Comparison of ENCODE assay signal across 10 mouse cellular contexts in genomic region chr14:14704651-14705050, GRCm38 (mm10). TPM values are rescaled to one million over a fixed set of nuclear protein-coding genes. Genes with fewer than 3 reads are reported as not detected.
DNase-seq lines count a peak whose midpoint lies in the region; ATAC-seq and TF ChIP-seq lines count a peak whose summit lies in the region.
"Had no signal": no experiment of that assay in that cellular context is flagged by ENCODE, and none has a peak within 500 bp of the region (broad histone marks: within the 10 kb centered on the region; RNA-seq: fewer than 3 reads in every experiment).

No protein-coding gene starts in this region.

- peaks cover 13% of the 10 kb centered on the region for H3K79me2 ChIP-seq in MEL (ENCODE audit: control insufficient read depth, insufficient read depth, low read length, poor library complexity)

- peak overlapping the region; percentile 95; the same call in 1 of the 2 replicates for H3K9ac ChIP-seq in heart, embryonic 14.5 days (ENCODE audit: low read length)
- H3K9ac ChIP-seq in MEL (ENCODE audit: control insufficient read depth, low read depth, low read length, poor library complexity, severe bottlenecking), result peak overlapping the region; percentile 8; the same call in 1 of the 2 replicates
- no peak overlapping the region; the same call in 1 of the 2 replicates for H3K9ac ChIP-seq in hindbrain, embryonic 12.5 days
- H3K9ac ChIP-seq in midbrain, embryonic 11.5 days (ENCODE audit: low read length), result peak overlapping the region; percentile 98; the same call in 1 of the 2 replicates

- TF ChIP-seq CTCF in MEL (IDR thresholded peaks at IDR 0.05 in 2 of 3, conservative IDR thresholded peaks at IDR 0.05 in 1 of 3; ENCODE audit: control insufficient read depth in 1 of 3, insufficient read depth in 1 of 3, low read depth in 2 of 3, low read length in 3 of 3, poor library complexity in 1 of 3, severe bottlenecking in 1 of 3), result no peak
- TF ChIP-seq CTCF in gastrocnemius, adult 2 months (IDR thresholded peaks at IDR 0.05), result no peak

- no peak overlapping the region for H3K27ac ChIP-seq in heart, embryonic 14.5 days (replicated peaks in 1 of 2; ENCODE audit: control insufficient read depth in 1 of 2, insufficient read depth in 1 of 2, low read depth in 2 of 2, low read length in 2 of 2)
- no peak overlapping the region for H3K27ac ChIP-seq in MEL (ENCODE audit: control insufficient read depth, low read depth, low read length)
- H3K27ac ChIP-seq in hindbrain, embryonic 12.5 days, result no peak overlapping the region
- H3K27ac ChIP-seq in midbrain, embryonic 11.5 days (ENCODE audit: low read depth, low read length), result no peak overlapping the region
- H3K27ac ChIP-seq in gastrocnemius, adult 2 months, result no peak overlapping the region

- no peak for TF ChIP-seq EP300 in MEL (IDR thresholded peaks at IDR 0.05; ENCODE audit: low read depth in 1 of 2, low read length in 2 of 2)

- 84% methylated on average over 2 of the region's 2 CpGs for WGBS in heart, embryonic 14.5 days
- 82% methylated on average over 2 of the region's 2 CpGs for WGBS in hindbrain, embryonic 12.5 days
- 89% methylated on average over 2 of the region's 2 CpGs for WGBS in midbrain, embryonic 11.5 days

- DNase-seq in heart, adult 8-10 months (ENCODE audit: low spot score), result no peak
- peak; percentile 58 for DNase-seq in MEL (ENCODE audit: low read depth, low spot score)
- peak; percentile 28 for DNase-seq in midbrain, embryonic 11.5 days (ENCODE audit: low spot score, missing footprints)
- DNase-seq in adrenal gland, adult (ENCODE audit: inconsistent age in 2 of 2, low spot score in 1 of 2), result no peak
- no peak for DNase-seq in right cerebral cortex, postnatal 36 days (ENCODE audit: low spot score in 2 of 2)
- no peak for DNase-seq in gastrocnemius, adult 2 months
- DNase-seq: embryo, embryonic 11 days; kidney, postnatal 25 days had no signal

- H3K4me2 ChIP-seq in heart, embryonic 14.5 days (ENCODE audit: low read length), result peak overlapping the region; percentile 77
- H3K4me2 ChIP-seq in hindbrain, embryonic 12.5 days (replicated peaks), result peak overlapping the region; percentile 66
- H3K4me2 ChIP-seq in midbrain, embryonic 11.5 days, result peak overlapping the region; percentile 69

- H3K9me3 ChIP-seq in heart, embryonic 14.5 days (ENCODE audit: control insufficient read depth, low read length), result no peaks in the 10 kb centered on the region
- no peaks in the 10 kb centered on the region for H3K9me3 ChIP-seq in MEL (replicated peaks; ENCODE audit: insufficient read depth, low read length)
- no peaks in the 10 kb centered on the region for H3K9me3 ChIP-seq in hindbrain, embryonic 12.5 days (replicated peaks)
- H3K9me3 ChIP-seq in midbrain, embryonic 11.5 days (ENCODE audit: control insufficient read depth, low read length), result no peaks in the 10 kb centered on the region

- no peak overlapping the region for H3K4me3 ChIP-seq in heart, embryonic 14.5 days (ENCODE audit: control insufficient read depth in 1 of 2, insufficient read depth in 1 of 2, low read depth in 1 of 2, low read length in 2 of 2)
- H3K4me3 ChIP-seq in MEL (ENCODE audit: control insufficient read depth in 1 of 2, insufficient read depth in 1 of 2, low read depth in 2 of 2, low read length in 2 of 2), result peak overlapping the region in 1 of 2 experiments; percentile 96; a peak in 1 of 4 replicates
- H3K4me3 ChIP-seq in hindbrain, embryonic 12.5 days, result peak overlapping the region; percentile 85
- H3K4me3 ChIP-seq in midbrain, embryonic 11.5 days (ENCODE audit: low read depth, low read length), result peak overlapping the region; percentile 80
- H3K4me3 ChIP-seq in gastrocnemius, adult 2 months, result no peak overlapping the region

- no peak for TF ChIP-seq POLR2A in MEL (IDR thresholded peaks at IDR 0.05; ENCODE audit: control insufficient read depth in 1 of 2, insufficient read depth in 1 of 2, low read depth in 1 of 2, low read length in 2 of 2, poor library complexity in 1 of 2)

- TF ChIP-seq RAD21 in MEL (IDR thresholded peaks at IDR 0.05; ENCODE audit: low read depth, low read length), result no peak

- H3K4me1 ChIP-seq in heart, embryonic 14.5 days (ENCODE audit: control insufficient read depth in 2 of 2, insufficient read depth in 2 of 2, low read length in 2 of 2), result peaks cover 0 to 12% of the 10 kb centered on the region in 2 experiments; a peak in 2 of 4 replicates
- peaks cover 5 to 9% of the 10 kb centered on the region in 2 experiments; a peak in 3 of 4 replicates for H3K4me1 ChIP-seq in MEL (ENCODE audit: control insufficient read depth in 1 of 2, insufficient read depth in 2 of 2, low read length in 2 of 2)
- peaks cover 21% of the 10 kb centered on the region for H3K4me1 ChIP-seq in hindbrain, embryonic 12.5 days
- H3K4me1 ChIP-seq in midbrain, embryonic 11.5 days (ENCODE audit: control insufficient read depth, insufficient read depth, low read length), result peaks cover 8% of the 10 kb centered on the region

- no peak for ATAC-seq in heart, embryonic 14.5 days (ENCODE audit: insufficient number of reproducible peaks, insufficient read depth, low FRiP score, low read depth)
- no peak for ATAC-seq in hindbrain, embryonic 12.5 days (ENCODE audit: low FRiP score)
- ATAC-seq in midbrain, embryonic 11.5 days (ENCODE audit: low FRiP score), result no peak

- no peaks in the 10 kb centered on the region for H3K36me3 ChIP-seq in heart, embryonic 14.5 days (ENCODE audit: control insufficient read depth, insufficient read depth, low read length)
- peaks cover 0 to 18% of the 10 kb centered on the region in 2 experiments; a peak in 2 of 4 replicates for H3K36me3 ChIP-seq in MEL (ENCODE audit: control insufficient read depth in 1 of 2, insufficient read depth in 2 of 2, low read length in 2 of 2)
- H3K36me3 ChIP-seq in hindbrain, embryonic 12.5 days, result 0 out of 2 replicates have a peak, but pooled peaks cover 2% of the 10 kb centered on the region
- H3K36me3 ChIP-seq in midbrain, embryonic 11.5 days (ENCODE audit: control insufficient read depth, insufficient read depth, low read length), result no peaks in the 10 kb centered on the region

- intact Hi-C loops in gastrocnemius, adult 2 months (cut with DNase I), result loop anchor here (10.0 kb wide), 1 partner anchor 160 kb away; no protein-coding TSS in a partner anchor

- no peaks in the 10 kb centered on the region for H3K27me3 ChIP-seq in heart, embryonic 14.5 days (ENCODE audit: control insufficient read depth, insufficient read depth, low read length)
- no peaks in the 10 kb centered on the region for H3K27me3 ChIP-seq in MEL (ENCODE audit: control insufficient read depth in 1 of 2, insufficient read depth in 2 of 2, low read length in 2 of 2)
- no peaks in the 10 kb centered on the region for H3K27me3 ChIP-seq in hindbrain, embryonic 12.5 days
- no peaks in the 10 kb centered on the region for H3K27me3 ChIP-seq in midbrain, embryonic 11.5 days (ENCODE audit: control insufficient read depth, insufficient read depth, low read length)

TF ChIP-seq in MEL, 35 proteins besides CTCF, POLR2A, EP300 and RAD21:
- no peak for TF ChIP-seq SMC3 (IDR thresholded peaks at IDR 0.05; ENCODE audit: low read depth, low read length)
- no peak for TF ChIP-seq RCOR1 (IDR thresholded peaks at IDR 0.05; ENCODE audit: low read depth, low read length)
- no peak for TF ChIP-seq POLR2AphosphoS5 (IDR thresholded peaks at IDR 0.05; ENCODE audit: borderline replicate concordance, low read depth, low read length)
- TF ChIP-seq MYB (IDR thresholded peaks at IDR 0.05; ENCODE audit: low read depth, low read length), result no peak
- TF ChIP-seq BHLHE40 (IDR thresholded peaks at IDR 0.05; ENCODE audit: borderline replicate concordance, low read depth, low read length), result no peak
- TF ChIP-seq ZC3H11A (IDR thresholded peaks at IDR 0.05; ENCODE audit: low read depth, low read length), result no peak
- TF ChIP-seq ZMIZ1 (IDR thresholded peaks at IDR 0.05; ENCODE audit: low read depth, low read length), result no peak
- TF ChIP-seq MAX (IDR thresholded peaks at IDR 0.05; ENCODE audit: low read length), result no peak
- no peak for TF ChIP-seq TAL1 (IDR thresholded peaks at IDR 0.05; ENCODE audit: low read length)
- TF ChIP-seq NELFE (IDR thresholded peaks at IDR 0.05; ENCODE audit: low read depth, low read length), result no peak
- no peak for TF ChIP-seq MAZ (IDR thresholded peaks at IDR 0.05; ENCODE audit: low read depth, low read length)
- no peak for TF ChIP-seq SIN3A (IDR thresholded peaks at IDR 0.05; ENCODE audit: low read length)
- TF ChIP-seq HCFC1 (IDR thresholded peaks at IDR 0.05; ENCODE audit: low read depth, low read length), result no peak
- no peak for TF ChIP-seq KAT2A (conservative IDR thresholded peaks at IDR 0.05; ENCODE audit: low read depth, low read length)

RNA-seq across cellular contexts. Expression of gene Slc4a7, which starts 2.6 kb away (rescaled TPM):
- polyA plus RNA-seq in heart, embryonic 14.5 days (2014; fragmentation: Nextera tagmentation; extraction: Ambion mirVana), result 12.6 and 13.1 TPM in 2 replicates
- 10 to 100 TPM; 15.5 to 18.1 (median 16.9) TPM for total RNA-seq in heart, adult 8-10 months (2022)
- 11.2 and 12.8 TPM in 2 replicates for total RNA-seq in MEL (2012; rRNA removed)
- polyA plus RNA-seq in MEL (2012; ENCODE audit: insufficient read depth in 1 of 2, insufficient read length in 2 of 2, low read depth in 1 of 2, low replicate concordance in 2 of 2, missing spikeins in 1 of 2), result 10 to 100 TPM in 1 of 2 experiments, 1 to 10 TPM in 1; 8.2 to 30.2 TPM
- polyA plus RNA-seq in hindbrain, embryonic 12.5 days (2016; fragmentation: Nextera tagmentation; extraction: Ambion mirVana), result 39.9 and 40.8 TPM in 2 replicates
- 24.6 and 28.8 TPM in 2 replicates for polyA plus RNA-seq in midbrain, embryonic 11.5 days (2014; fragmentation: Nextera tagmentation; extraction: Ambion mirVana)
- total RNA-seq in gastrocnemius, adult 2 months (2021), result 10 to 100 TPM in 1 of 2 experiments, 1 to 10 TPM in 1; 8.0 to 14.0 TPM

Comparison
In these comparisons a context has a peak if more than half of its experiments do, and no peak if none do; other contexts are left out.
1. H3K4me3 ChIP-seq: peak in hindbrain, embryonic 12.5 days (single experiment) and midbrain, embryonic 11.5 days (single experiment); none in heart, embryonic 14.5 days (0 of 2) and gastrocnemius, adult 2 months (single experiment).
2. DNase-seq: peak in MEL (single experiment) and midbrain, embryonic 11.5 days (single experiment); none in heart, adult 8-10 months (single experiment), adrenal gland, adult (0 of 2), right cerebral cortex, postnatal 36 days (0 of 2) and gastrocnemius, adult 2 months (single experiment).
3. Peak in every context shown above with its lines, with median percentiles within 50 percentile points of each other: H3K4me2 ChIP-seq.